Mouse (Mus musculus) myocyte (in vitro differentiated cells): ENCODE measurements around the gene Pzp. TPM values are rescaled to one million over a fixed set of nuclear protein-coding genes. Genes with fewer than 3 reads are reported as not detected.

ENCODE experiments used
- H3K27me3 ChIP-seq: one replicate; pipeline ENCODE4 v1.6.1; 2011; ENCODE audit not compliant: control insufficient read depth, insufficient read depth, insufficient read length
- H3K36me3 ChIP-seq: one replicate; pipeline ENCODE4 v1.6.1; 2011; ENCODE audit not compliant: control insufficient read depth, insufficient read depth
- H3K4me2 ChIP-seq: one replicate; pipeline ENCODE4 v1.6.1; 2011; ENCODE audit warnings: low read depth, control low read depth
- H3K4me3 ChIP-seq: one replicate; pipeline ENCODE4 v1.5.1; 2011; ENCODE audit warnings: mild to moderate bottlenecking, control low read depth, moderate library complexity
- H3K79me2 ChIP-seq: one replicate; pipeline ENCODE4 v1.6.1; 2011; ENCODE audit not compliant: control insufficient read depth, insufficient read depth
- H3ac ChIP-seq: one replicate; pipeline ENCODE4 v1.6.1; 2011; ENCODE audit not compliant: control insufficient read depth, insufficient read length
- CEBPB ChIP-seq: IDR thresholded peaks from 2 replicates; pipeline ENCODE4 v1.6.1; 2011; ENCODE audit warnings: mild to moderate bottlenecking, moderate library complexity; ENCODE audit not compliant: poor library complexity, insufficient read depth, severe bottlenecking
- E2F4 ChIP-seq: IDR thresholded peaks from one replicate; pipeline ENCODE4 v1.6.1; 2011; ENCODE audit warnings: mild to moderate bottlenecking, control low read depth, moderate library complexity; ENCODE audit not compliant: insufficient read depth
- MAX ChIP-seq: IDR thresholded peaks from one replicate; pipeline ENCODE4 v1.6.1; 2011; ENCODE audit warnings: low read depth, mild to moderate bottlenecking, control low read depth
- MYOD1 ChIP-seq, 3 experiments: IDR thresholded peaks; one replicate each; pipeline ENCODE4 v1.6.1; 2011; ENCODE audit warnings: control low read depth in 2 of 3, low read depth in 2 of 3, mild to moderate bottlenecking in 2 of 3, moderate library complexity in 1 of 3; ENCODE audit not compliant: insufficient read length in 2 of 3, control insufficient read depth in 1 of 3
- MYOG ChIP-seq, 3 experiments: IDR thresholded peaks; one replicate each; pipeline ENCODE4 v1.6.1; 2011; ENCODE audit warnings: control low read depth in 2 of 3, low read depth in 2 of 3, mild to moderate bottlenecking in 2 of 3; ENCODE audit not compliant: insufficient read length in 2 of 3, control insufficient read depth in 1 of 3, insufficient read depth in 1 of 3
- POLR2A ChIP-seq: IDR thresholded peaks from one replicate; pipeline ENCODE4 v1.6.1; 2011; ENCODE audit warnings: low read depth, mild to moderate bottlenecking, control low read depth, moderate library complexity; ENCODE audit not compliant: insufficient read length
- POLR2AphosphoS2 ChIP-seq: IDR thresholded peaks from one replicate; pipeline ENCODE4 v1.6.1; 2011; ENCODE audit warnings: low read depth, control low read depth; ENCODE audit not compliant: insufficient read length
- REST ChIP-seq: IDR thresholded peaks from one replicate; pipeline ENCODE4 v1.6.1; 2011; ENCODE audit warnings: mild to moderate bottlenecking, control low read depth, moderate library complexity; ENCODE audit not compliant: insufficient read depth, insufficient read length
- SRF ChIP-seq: IDR thresholded peaks from one replicate; pipeline ENCODE4 v1.6.1; 2011; ENCODE audit warnings: low read depth; ENCODE audit not compliant: control insufficient read depth, insufficient read length
- TCF12 ChIP-seq: IDR thresholded peaks from one replicate; pipeline ENCODE4 v1.6.1; 2011; ENCODE audit warnings: mild to moderate bottlenecking, control low read depth; ENCODE audit not compliant: poor library complexity, insufficient read depth, severe bottlenecking
- TCF3 ChIP-seq: IDR thresholded peaks from one replicate; pipeline ENCODE4 v1.6.1; 2011; ENCODE audit warnings: low read depth, control low read depth; ENCODE audit not compliant: insufficient read length
- USF1 ChIP-seq: IDR thresholded peaks from one replicate; pipeline ENCODE4 v1.6.1; 2011; ENCODE audit warnings: low read depth, mild to moderate bottlenecking, control low read depth, moderate library complexity
- polyA plus RNA-seq: library from polyadenylated mRNA; unstranded; fragments of >200 nt; fragmentation: generic; extraction: Trizol; gene quantifications from one replicate; pipeline ENCODE4 v1.2.1, GENCODE M21; 2012; ENCODE audit warnings: missing spikeins

Pzp gene
- polyA plus RNA-seq, 1 experiment = not detected

- no peak overlapping the region for H3K4me2 ChIP-seq
- no peaks in the 10 kb centered on the region for H3K27me3 ChIP-seq
- no peaks in the 10 kb centered on the region for H3K79me2 ChIP-seq
- no peak overlapping the region for H3K4me3 ChIP-seq
- TF ChIP-seq CEBPB (no peak), E2F4 (no peak), SRF (no peak), POLR2AphosphoS2 (no peak), USF1 (no peak)
- H3ac ChIP-seq = no peak overlapping the region
- H3K36me3 ChIP-seq = no peaks in the 10 kb centered on the region
These were observed 20.8 kb downstream of the Pzp start for GRCm38 (mm10) chr6:128505676-128506236.

DNA sequence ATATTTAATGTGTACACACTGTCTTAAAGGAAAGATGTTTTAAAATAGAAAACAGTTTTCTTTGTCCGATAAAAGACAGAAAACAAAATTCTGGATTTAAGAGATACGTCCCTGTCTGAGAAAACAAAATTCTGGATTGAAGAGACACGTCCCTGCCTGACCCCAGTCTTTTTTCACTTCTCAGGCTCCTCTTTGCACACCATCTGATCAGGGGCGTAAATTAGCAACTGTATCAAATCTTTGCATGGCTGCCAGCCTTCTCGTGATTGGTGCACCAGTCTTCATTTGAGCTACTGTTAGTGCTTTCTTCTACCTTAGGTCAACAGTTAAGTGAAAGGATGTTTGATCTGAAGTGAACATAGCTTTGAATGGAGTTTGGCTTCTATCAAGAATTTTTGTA lies 21.8 kb downstream of the Pzp start:
- no peak overlapping the region for H3ac ChIP-seq
- H3K4me3 ChIP-seq = no peak overlapping the region
- no peaks in the 10 kb centered on the region for H3K27me3 ChIP-seq
- TF ChIP-seq USF1 (no peak), POLR2A (no peak), TCF3 (no peak), MYOG (IDR thresholded peaks at IDR 0.05; ENCODE audit: control insufficient read depth in 1 of 3, insufficient read depth in 1 of 3, insufficient read length in 2 of 3, low read depth in 2 of 3) (no peak), REST (no peak), CEBPB (no peak), SRF (no peak), E2F4 (no peak), POLR2AphosphoS2 (no peak), MAX (no peak), MYOD1 (IDR thresholded peaks at IDR 0.05; ENCODE audit: control insufficient read depth in 1 of 3, insufficient read length in 2 of 3, low read depth in 2 of 3) (no peak), TCF12 (no peak)
- no peaks in the 10 kb centered on the region for H3K36me3 ChIP-seq
- H3K79me2 ChIP-seq = no peaks in the 10 kb centered on the region
- no peak overlapping the region for H3K4me2 ChIP-seq

DNA sequence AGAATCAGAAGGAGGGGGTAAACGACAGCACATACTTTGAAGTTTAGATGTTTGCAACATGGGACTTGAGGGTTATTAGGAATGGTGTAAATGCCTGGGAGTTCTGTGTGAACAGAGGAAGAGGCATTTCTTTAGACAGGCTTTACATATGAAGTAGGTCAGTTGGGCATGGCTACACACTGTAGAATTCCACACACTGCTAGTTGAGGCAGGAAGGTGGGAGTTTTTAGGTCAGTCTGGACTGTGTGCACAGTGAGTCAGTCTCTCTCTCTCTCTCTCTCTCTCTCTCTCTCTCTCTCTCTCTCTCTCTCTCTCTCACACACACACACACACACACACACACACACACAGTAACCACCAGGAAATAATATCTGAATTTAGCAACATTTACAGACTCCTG lies 31.2 kb downstream of the Pzp start:
- TF ChIP-seq MAX (no peak), SRF (no peak), MYOD1 (IDR thresholded peaks at IDR 0.05; ENCODE audit: control insufficient read depth in 1 of 3, insufficient read length in 2 of 3, low read depth in 2 of 3) (no peak), USF1 (no peak)
- no peaks in the 10 kb centered on the region for H3K79me2 ChIP-seq
- no peaks in the 10 kb centered on the region for H3K36me3 ChIP-seq
- no peak overlapping the region for H3K4me3 ChIP-seq
- H3K4me2 ChIP-seq = no peak overlapping the region
- no peaks in the 10 kb centered on the region for H3K27me3 ChIP-seq
- H3ac ChIP-seq = no peak overlapping the region

DNA sequence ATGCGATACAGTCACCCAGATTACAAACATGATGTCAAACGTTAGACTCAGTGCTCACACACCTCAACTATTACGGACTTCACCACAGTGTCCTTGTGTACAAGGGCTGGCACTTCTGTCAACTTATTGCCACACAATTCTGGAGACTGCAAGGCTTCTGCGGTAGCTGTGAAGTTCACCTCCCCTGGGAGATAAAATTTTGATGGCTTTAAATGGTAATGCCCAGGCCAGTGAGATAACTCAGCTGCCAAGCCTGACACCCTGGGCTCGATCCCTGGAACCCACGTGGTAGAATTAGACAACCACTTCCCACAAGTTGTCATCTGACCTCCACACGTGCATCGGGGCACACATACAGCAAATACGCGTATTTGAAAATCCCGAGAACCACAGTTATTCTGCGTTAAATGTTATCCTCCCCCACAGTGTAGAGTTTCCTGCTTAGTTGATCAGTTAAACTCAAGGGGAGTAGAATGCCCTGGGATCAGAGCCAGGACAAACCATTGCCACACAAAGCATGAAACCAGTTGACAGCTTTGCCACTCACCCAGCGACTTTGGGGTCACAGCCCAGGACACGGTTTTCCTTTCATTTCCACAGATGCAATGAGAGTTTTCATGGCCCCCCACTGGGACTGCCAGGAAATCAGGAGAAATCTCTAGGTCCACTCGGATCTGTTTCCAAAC lies 31.7 kb downstream of the Pzp start:
- Histone ChIP-seq H3K4me3 (no peak overlapping the region), H3ac (no peak overlapping the region), H3K27me3 (no peaks in the 10 kb centered on the region), H3K79me2 (no peaks in the 10 kb centered on the region), H3K36me3 (no peaks in the 10 kb centered on the region), H3K4me2 (peak overlapping the region; percentile 51)
- TF ChIP-seq MAX (no peak), TCF3 (no peak), SRF (no peak), MYOD1 (IDR thresholded peaks at IDR 0.05; ENCODE audit: control insufficient read depth in 1 of 3, insufficient read length in 2 of 3, low read depth in 2 of 3) (no peak)

GRCm38 (mm10) chr6:128491916-128492315 lies 34.6 kb downstream of the Pzp start:
- no peak for TF ChIP-seq CEBPB
- TF ChIP-seq E2F4 = no peak
- no peak for TF ChIP-seq SRF
- TF ChIP-seq TCF3 = no peak
- TF ChIP-seq MYOG (IDR thresholded peaks at IDR 0.05; ENCODE audit: control insufficient read depth in 1 of 3, insufficient read depth in 1 of 3, insufficient read length in 2 of 3, low read depth in 2 of 3) = peak in 2 of 3 experiments; percentile 42 to 44
- peak; percentile 34 to 84 (median 83) for TF ChIP-seq MYOD1 (IDR thresholded peaks at IDR 0.05; ENCODE audit: control insufficient read depth in 1 of 3, insufficient read length in 2 of 3, low read depth in 2 of 3)
- TF ChIP-seq REST = no peak
- TF ChIP-seq POLR2A = no peak
- no peak for TF ChIP-seq MAX
- TF ChIP-seq POLR2AphosphoS2 = no peak
- peak; percentile 11 for TF ChIP-seq TCF12
- TF ChIP-seq USF1 = no peak
- H3K79me2 ChIP-seq = no peaks in the 10 kb centered on the region
- no peak overlapping the region for H3ac ChIP-seq
- H3K36me3 ChIP-seq = no peaks in the 10 kb centered on the region
- no peaks in the 10 kb centered on the region for H3K27me3 ChIP-seq
- peak overlapping the region; percentile 32 for H3K4me2 ChIP-seq
- H3K4me3 ChIP-seq = no peak overlapping the region
